Mouse (Mus musculus) stomach, embryonic 15.5 days (tissue): ENCODE measurements around the gene Shisa6. TPM values are rescaled to one million over a fixed set of nuclear protein-coding genes. Genes with fewer than 3 reads are reported as not detected.

Source experiments
- ATAC-seq: fragments of 200-750 bp; cut with Nextera tagmentation; 2 replicates; pipeline ENCODE4 v1.8.0; 2017; ENCODE audit warnings: low read depth, moderate number of reproducible peaks, moderate TSS enrichment; ENCODE audit not compliant: insufficient read depth, low FRiP score
- H3K27ac ChIP-seq: fragments of 300-500 bp; sonication (generic); 2 replicates; pipeline ENCODE4 v1.5.1; 2015; ENCODE audit warnings: mild to moderate bottlenecking, inconsistent platforms
- H3K27me3 ChIP-seq: fragments of 300-500 bp; sonication (generic); replicated peaks from 2 replicates; pipeline ENCODE4 v1.6.1; 2015; ENCODE audit warnings: inconsistent platforms
- H3K36me3 ChIP-seq: fragments of 300-500 bp; sonication (generic); 2 replicates; pipeline ENCODE4 v1.6.1; 2015; ENCODE audit warnings: inconsistent platforms
- H3K4me1 ChIP-seq: fragments of 300-500 bp; sonication (generic); 2 replicates; pipeline ENCODE4 v1.6.1; 2015; ENCODE audit warnings: inconsistent platforms
- H3K4me2 ChIP-seq: fragments of 300-500 bp; sonication (generic); 2 replicates; pipeline ENCODE4 v1.6.1; 2015; ENCODE audit warnings: mild to moderate bottlenecking, inconsistent platforms
- H3K4me3 ChIP-seq: fragments of 300-500 bp; sonication (generic); replicated peaks from 2 replicates; pipeline ENCODE4 v1.5.1; 2015; ENCODE audit warnings: inconsistent platforms
- H3K9ac ChIP-seq: fragments of 300-500 bp; sonication (generic); 2 replicates; pipeline ENCODE4 v1.6.1; 2015; ENCODE audit warnings: inconsistent platforms
- H3K9me3 ChIP-seq: fragments of 300-500 bp; sonication (generic); 2 replicates; pipeline ENCODE4 v1.6.1; 2016; ENCODE audit warnings: inconsistent platforms
- WGBS: fragments of 180-500 bp; shearing (Covaris S2); methylation state at CpG from one replicate; pipeline ENCODE4 v1.1.7; 2015; 5-methylcytosine and 5-hydroxymethylcytosine counted together
- polyA plus RNA-seq: library from polyadenylated mRNA; unstranded; fragments of >200 nt; fragmentation: Nextera tagmentation; extraction: Ambion mirVana; gene quantifications from 2 replicates; pipeline ENCODE4 v1.2.1, GENCODE M21; 2015

Gene Shisa6
- polyA plus RNA-seq, 1 experiment from 2014 or later = 0.28 TPM

DNA sequence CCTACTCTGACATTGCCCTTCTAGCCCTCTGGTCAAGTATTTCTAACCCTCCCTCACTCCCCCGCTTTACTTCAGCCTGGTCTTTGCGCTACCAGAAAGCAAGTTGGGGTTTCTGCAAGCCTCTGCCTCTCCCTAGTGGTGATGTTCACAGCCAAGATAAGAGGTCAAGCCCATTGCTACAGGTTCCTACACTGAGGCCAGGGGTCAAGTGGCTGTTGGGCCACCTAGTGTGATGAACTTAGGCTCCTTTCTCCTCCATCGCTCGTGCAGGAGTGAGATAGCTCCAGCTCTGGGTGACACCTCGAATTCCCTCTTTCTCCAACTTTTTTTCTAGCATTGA, 1.2 kb upstream of the Shisa6 start:
- no peaks in the 10 kb centered on the region for H3K9me3 ChIP-seq
- 5% methylated on average over 5 of the region's 5 CpGs for WGBS
- H3K4me1 ChIP-seq = peaks cover 5% of the 10 kb centered on the region; the same call in 1 of the 2 replicates
- no peak; the same call in 1 of the 2 replicates for ATAC-seq
- H3K27ac ChIP-seq = no peak overlapping the region
- H3K4me3 ChIP-seq = peak overlapping the region; percentile 56
- no peaks in the 10 kb centered on the region for H3K36me3 ChIP-seq
- H3K9ac ChIP-seq = no peak overlapping the region
- H3K27me3 ChIP-seq = peaks cover 65% of the 10 kb centered on the region
- peak overlapping the region; percentile 95 for H3K4me2 ChIP-seq

DNA sequence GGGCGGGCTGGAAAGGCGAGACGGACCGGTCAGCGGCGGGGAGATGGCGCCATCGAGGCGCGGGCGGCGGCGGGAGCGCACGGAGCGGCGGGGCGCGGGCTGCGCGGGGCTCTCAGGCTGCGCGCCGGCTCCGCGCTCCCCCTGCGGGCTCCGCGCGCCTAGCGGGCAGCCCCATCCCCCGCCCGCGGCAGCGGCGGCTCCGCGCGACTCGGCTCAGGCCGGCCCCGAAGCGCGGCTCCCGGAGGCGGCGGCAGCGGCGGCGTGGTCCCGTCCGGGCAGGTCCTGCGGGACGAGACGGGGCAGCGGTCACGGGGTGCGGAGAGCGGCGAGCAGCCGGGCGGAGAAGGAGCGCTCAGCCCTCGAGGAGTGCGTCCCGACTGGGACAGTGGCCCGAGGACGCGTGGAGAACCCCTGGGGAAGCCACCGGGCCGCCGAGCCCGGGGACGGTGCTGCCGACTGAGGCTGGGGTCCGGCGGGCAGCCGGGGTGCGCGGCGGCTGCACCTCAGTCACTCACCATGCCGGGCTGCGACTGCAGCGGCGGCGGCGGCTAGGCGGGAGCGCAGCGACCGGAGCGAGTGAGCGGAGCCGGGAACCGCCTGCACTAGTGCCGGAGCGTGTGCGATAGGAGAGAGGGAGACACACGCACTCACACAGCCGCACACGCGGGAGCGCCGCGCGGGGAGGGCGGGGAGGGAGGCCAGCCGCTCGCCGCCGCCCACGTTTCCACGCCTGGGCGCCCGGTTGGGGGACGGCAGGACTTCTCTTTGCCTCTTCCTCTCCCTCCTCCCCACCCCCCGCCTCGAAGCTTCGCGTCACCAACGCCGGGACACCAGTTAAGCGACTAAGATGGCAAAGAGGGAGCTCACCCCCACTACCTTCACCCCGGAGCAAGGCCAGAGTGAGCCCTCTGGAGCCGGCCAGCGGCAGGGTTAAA, 549 bp upstream of the Shisa6 start:
- Histone ChIP-seq H3K4me2 (peak overlapping the region; percentile 95), H3K36me3 (no peaks in the 10 kb centered on the region), H3K27ac (no peak overlapping the region), H3K9ac (no peak overlapping the region), H3K4me3 (peak overlapping the region; percentile 56), H3K4me1 (peaks cover 5% of the 10 kb centered on the region; the same call in 1 of the 2 replicates), H3K9me3 (no peaks in the 10 kb centered on the region), H3K27me3 (peaks cover 67% of the 10 kb centered on the region)
- under 1% methylated on average over 110 of the region's 126 CpGs for WGBS
- ATAC-seq = peak; percentile 51; the same call in 1 of the 2 replicates

DNA sequence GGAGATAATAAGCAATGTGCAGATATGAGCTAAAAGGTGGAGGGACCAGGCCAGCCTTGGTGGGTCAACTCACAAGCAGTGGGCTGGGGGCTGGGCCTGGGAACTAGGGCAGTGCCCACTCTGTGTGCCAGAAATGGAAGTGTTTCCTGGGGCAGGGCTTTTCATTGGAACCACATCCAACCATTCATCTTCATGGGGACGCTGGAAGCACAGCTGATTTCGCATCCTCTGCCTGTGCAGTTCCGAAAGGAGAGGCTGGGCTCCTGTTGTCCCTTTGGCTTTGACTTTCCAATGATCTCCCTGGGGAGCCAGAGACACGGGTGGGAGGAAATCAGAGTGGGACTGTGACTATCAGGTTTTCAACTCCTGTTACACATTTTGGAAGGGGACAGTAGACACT, 1.5 kb downstream of the Shisa6 start:
- no peak for ATAC-seq

DNA sequence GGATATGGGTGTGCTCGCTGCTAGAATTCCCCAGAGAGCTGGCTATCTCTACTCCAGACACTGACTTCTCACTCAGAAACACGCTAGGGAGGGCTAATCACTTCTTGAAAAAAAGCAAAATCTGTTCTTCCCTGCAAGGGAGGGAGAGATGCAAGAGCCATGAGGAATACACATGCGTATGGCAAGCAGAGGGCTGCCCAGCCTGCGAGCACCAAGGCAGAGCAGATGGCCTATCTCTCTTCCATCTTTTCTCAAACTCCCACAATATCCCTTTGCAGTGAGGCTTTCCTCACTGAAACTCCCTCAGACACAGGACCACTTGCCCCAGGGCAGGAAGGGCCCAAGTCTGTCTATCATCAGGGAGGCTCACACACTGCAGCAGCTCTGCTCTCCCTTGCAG, 3.4 kb downstream of the Shisa6 start:
- Histone ChIP-seq H3K4me2 (no peak overlapping the region), H3K9ac (no peak overlapping the region), H3K27me3 (peaks cover 56% of the 10 kb centered on the region), H3K9me3 (no peaks in the 10 kb centered on the region), H3K36me3 (no peaks in the 10 kb centered on the region), H3K27ac (no peak overlapping the region), H3K4me3 (no peak overlapping the region), H3K4me1 (peaks cover 5% of the 10 kb centered on the region; the same call in 1 of the 2 replicates)
- ATAC-seq = no peak
- WGBS = 72% methylated on average over 4 of the region's 4 CpGs

More for the DNA sequence above, 1.5 kb downstream of the Shisa6 start:
- H3K27ac ChIP-seq = no peak overlapping the region
- H3K27me3 ChIP-seq = peaks cover 67% of the 10 kb centered on the region
- 38% methylated on average over 4 of the region's 4 CpGs for WGBS
- no peaks in the 10 kb centered on the region for H3K36me3 ChIP-seq
- no peak overlapping the region for H3K9ac ChIP-seq
- no peaks in the 10 kb centered on the region for H3K9me3 ChIP-seq
- H3K4me3 ChIP-seq = 0 out of 2 replicates have a peak overlapping the region, but pooled peaks have one; percentile 56
- H3K4me2 ChIP-seq = no peak overlapping the region; the same call in 1 of the 2 replicates
- peaks cover 5% of the 10 kb centered on the region; the same call in 1 of the 2 replicates for H3K4me1 ChIP-seq

DNA sequence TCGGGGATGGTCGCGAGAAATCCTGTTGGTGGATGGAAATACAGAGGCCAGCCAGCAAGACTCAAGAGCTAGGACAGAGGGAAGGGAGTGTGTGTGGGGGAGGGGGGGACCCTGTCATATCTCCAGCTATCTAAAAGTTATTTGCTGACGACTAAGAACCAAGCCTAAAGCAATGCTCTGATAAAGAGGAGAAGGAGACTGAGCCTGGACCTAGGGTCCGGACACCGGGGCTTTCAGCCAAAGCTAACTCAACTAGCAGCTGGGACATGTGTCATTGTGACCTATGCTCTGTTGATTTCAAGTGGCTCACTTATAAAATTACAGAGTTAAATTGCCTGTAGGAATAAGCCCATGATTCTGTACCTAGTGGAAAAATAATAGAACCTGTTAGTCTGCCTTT, 6.4 kb downstream of the Shisa6 start:
- no peak overlapping the region for H3K4me3 ChIP-seq
- ATAC-seq = no peak; the same call in 1 of the 2 replicates
- no peak overlapping the region for H3K4me2 ChIP-seq
- no peak overlapping the region for H3K27ac ChIP-seq
- H3K4me1 ChIP-seq = no peaks in the 10 kb centered on the region
- no peak overlapping the region for H3K9ac ChIP-seq
- H3K9me3 ChIP-seq = no peaks in the 10 kb centered on the region
- H3K36me3 ChIP-seq = no peaks in the 10 kb centered on the region
- H3K27me3 ChIP-seq = peaks cover 26% of the 10 kb centered on the region
- 59% methylated on average over 6 of the region's 6 CpGs for WGBS

DNA sequence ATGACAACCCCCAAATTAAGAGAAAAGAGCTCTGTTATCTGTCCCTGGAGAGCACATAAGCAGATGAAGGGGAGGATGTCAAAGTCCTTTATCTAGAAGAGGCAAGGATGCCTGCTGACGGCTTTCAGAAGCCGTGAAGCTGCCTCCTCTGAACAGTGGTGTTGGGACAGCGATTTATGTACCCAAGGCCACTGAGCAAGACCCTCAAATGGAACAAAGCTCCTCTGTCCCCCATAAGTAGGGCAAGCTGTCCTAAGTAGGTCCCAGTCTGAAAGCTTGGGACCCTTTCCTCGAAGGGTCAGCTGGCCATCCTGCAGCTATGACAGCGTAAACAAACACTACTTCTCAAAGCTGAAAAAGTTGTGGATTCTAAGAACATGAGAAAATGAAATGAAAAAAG, 11.4 kb downstream of the Shisa6 start:
- ATAC-seq = no peak
- no peak overlapping the region for H3K4me2 ChIP-seq
- no peaks in the 10 kb centered on the region for H3K27me3 ChIP-seq
- H3K4me1 ChIP-seq = no peaks in the 10 kb centered on the region
- no peak overlapping the region for H3K4me3 ChIP-seq
- H3K36me3 ChIP-seq = no peaks in the 10 kb centered on the region
- 55% methylated on average over 5 of the region's 5 CpGs for WGBS
- H3K27ac ChIP-seq = no peak overlapping the region
- H3K9me3 ChIP-seq = no peaks in the 10 kb centered on the region
- no peak overlapping the region for H3K9ac ChIP-seq

DNA sequence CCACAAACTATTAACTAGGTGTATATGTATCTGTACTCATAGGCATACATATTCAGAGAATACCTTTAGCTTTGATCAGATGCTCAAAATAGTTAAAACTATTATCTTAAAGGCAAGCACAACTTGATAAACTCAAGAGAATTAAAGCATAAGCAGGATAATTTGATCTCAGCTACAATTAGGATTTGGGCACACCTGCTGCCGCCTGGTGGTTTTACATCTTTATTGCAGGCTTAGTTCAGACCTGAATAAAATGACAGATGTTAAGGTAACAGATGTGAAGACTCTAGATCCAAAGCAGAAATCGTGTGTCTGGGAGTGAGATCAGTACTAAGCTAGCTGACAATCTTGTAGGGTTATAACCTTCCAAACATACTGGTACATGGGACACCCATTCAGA, 24.8 kb downstream of the Shisa6 start:
- Histone ChIP-seq H3K4me1 (no peaks in the 10 kb centered on the region), H3K4me2 (no peak overlapping the region), H3K36me3 (no peaks in the 10 kb centered on the region), H3K27me3 (no peaks in the 10 kb centered on the region), H3K27ac (no peak overlapping the region), H3K9ac (no peak overlapping the region), H3K4me3 (no peak overlapping the region), H3K9me3 (no peaks in the 10 kb centered on the region)
- ATAC-seq = no peak
- WGBS = 78% methylated on average over 2 of the region's 2 CpGs

DNA sequence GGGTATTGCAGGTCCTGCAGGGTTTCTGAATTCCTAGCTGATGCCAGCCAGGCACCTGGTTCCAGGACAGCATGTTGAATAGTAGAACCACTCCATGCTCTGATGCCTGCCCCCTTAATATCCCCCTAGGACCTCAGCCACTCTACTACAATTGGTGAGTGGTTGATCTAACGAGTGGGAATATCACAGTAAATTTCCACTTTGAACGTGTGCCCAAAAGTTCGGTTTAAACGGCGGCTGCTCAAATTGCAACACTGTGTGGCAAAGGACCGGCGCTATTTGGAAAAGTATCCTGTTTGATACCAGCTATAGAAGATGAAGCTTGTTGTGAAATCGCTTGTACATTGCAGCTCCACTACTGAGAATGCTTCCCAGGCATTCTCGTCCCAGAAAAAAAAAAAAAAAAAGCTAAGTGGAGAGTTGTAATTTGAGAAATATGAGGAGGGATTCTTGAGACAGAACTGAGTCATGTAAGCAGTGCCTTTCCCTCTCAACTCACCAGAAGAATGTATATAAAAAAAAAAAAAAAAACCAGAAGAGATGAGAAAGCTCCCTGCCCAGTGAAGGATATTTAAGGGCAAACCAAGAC, 26.8 kb downstream of the Shisa6 start:
- Histone ChIP-seq H3K4me3 (no peak overlapping the region), H3K9ac (no peak overlapping the region), H3K4me1 (no peaks in the 10 kb centered on the region), H3K27me3 (no peaks in the 10 kb centered on the region), H3K4me2 (no peak overlapping the region), H3K36me3 (no peaks in the 10 kb centered on the region), H3K27ac (no peak overlapping the region), H3K9me3 (no peaks in the 10 kb centered on the region)
- ATAC-seq = no peak
- 59% methylated on average over 9 of the region's 9 CpGs for WGBS

DNA sequence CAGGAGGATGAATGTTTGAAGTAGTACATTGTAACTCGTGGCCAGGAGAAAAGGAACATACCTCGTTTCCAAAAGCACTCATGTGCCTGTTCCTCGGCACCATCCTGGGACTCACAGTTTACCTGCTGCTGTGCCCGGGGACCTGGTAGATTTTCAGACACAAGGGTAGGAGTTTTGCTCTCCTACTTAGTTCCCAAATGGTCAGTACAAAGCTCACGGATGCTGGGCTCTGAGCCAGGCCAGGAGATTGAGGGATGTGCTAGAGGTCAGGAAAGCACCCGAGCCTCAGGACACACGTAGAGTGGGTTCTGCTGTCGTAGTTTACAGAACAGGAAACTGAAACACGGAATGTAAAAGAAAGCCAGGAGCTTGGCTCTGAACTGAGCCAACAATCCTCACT, 29.5 kb downstream of the Shisa6 start:
- 56% methylated on average over 9 of the region's 9 CpGs for WGBS
- H3K4me1 ChIP-seq = no peaks in the 10 kb centered on the region
- ATAC-seq = no peak
- no peaks in the 10 kb centered on the region for H3K36me3 ChIP-seq
- H3K9ac ChIP-seq = no peak overlapping the region
- H3K4me2 ChIP-seq = no peak overlapping the region
- no peak overlapping the region for H3K4me3 ChIP-seq
- H3K9me3 ChIP-seq = no peaks in the 10 kb centered on the region
- H3K27ac ChIP-seq = no peak overlapping the region
- H3K27me3 ChIP-seq = no peaks in the 10 kb centered on the region

DNA sequence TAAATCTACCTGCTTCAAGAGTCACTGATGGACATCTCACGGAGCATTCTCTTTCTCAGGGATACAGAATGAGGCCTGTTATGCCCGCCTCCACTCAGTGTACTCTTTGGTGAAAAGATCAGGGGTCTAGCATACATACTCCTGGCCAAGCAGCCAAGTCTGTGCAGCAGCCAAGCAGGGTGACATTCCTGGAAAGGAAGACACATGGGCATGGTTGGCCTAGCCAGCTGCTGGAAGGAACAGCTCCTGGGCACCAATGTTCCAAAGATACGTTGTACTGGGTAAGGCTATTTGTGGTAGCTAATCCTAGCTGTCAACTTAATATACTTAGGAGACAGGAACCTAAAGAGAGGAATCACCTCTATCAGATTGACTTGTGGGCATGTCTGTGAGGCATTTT, 31.4 kb downstream of the Shisa6 start:
- H3K27me3 ChIP-seq = no peaks in the 10 kb centered on the region

DNA sequence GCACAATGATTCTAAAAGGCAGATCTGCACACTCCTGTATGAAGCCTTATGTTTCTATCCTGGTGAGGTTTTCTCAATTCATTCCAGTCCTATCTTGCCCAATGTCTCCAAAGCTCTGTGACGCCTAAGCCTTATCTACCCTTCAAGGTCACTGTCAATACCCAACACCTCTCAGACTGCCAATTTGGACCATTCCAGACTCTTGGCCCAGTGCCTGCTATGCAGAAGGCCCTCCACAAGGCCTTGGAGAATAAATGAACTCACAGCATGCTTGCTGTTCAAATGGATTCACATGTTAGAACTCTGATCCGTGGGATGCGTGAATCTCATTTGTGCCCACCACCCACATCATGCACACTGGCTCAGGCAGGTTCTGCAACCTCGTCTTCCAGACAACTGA, 38.0 kb downstream of the Shisa6 start:
- WGBS = 81% methylated on average over 4 of the region's 4 CpGs
- no peaks in the 10 kb centered on the region for H3K9me3 ChIP-seq
- ATAC-seq = no peak
- H3K27ac ChIP-seq = no peak overlapping the region
- no peak overlapping the region for H3K4me3 ChIP-seq
- H3K36me3 ChIP-seq = no peaks in the 10 kb centered on the region
- no peaks in the 10 kb centered on the region for H3K4me1 ChIP-seq
- H3K4me2 ChIP-seq = no peak overlapping the region
- H3K27me3 ChIP-seq = no peaks in the 10 kb centered on the region
- H3K9ac ChIP-seq = no peak overlapping the region

More for the DNA sequence above, 31.4 kb downstream of the Shisa6 start:
- H3K9ac ChIP-seq = no peak overlapping the region
- H3K4me3 ChIP-seq = no peak overlapping the region
- H3K4me2 ChIP-seq = no peak overlapping the region
- ATAC-seq = no peak
- no peaks in the 10 kb centered on the region for H3K4me1 ChIP-seq
- H3K36me3 ChIP-seq = no peaks in the 10 kb centered on the region
- H3K9me3 ChIP-seq = no peaks in the 10 kb centered on the region
- H3K27ac ChIP-seq = no peak overlapping the region
- WGBS = 84% methylated on average over 3 of the region's 3 CpGs

DNA sequence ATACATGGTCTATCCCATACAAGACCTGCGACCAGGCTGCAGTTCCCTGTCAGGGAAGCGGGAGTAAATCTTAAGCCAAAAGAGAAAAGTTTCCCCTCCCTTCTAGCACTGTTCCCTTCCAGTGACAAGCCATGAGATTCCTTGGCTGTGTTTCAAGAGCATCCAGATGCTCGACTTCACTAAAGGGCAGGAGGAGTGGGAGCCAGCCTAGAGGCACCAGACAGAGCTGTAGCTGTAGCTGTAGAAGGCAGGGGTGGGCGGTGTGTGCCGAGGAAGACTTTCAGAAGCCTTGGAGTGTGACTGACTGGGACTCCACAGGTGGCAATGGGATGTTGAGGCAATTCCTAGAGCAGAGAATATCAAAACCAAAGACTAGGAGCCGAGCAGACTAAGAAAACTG, 43.3 kb downstream of the Shisa6 start:
- Histone ChIP-seq H3K27me3 (no peaks in the 10 kb centered on the region), H3K36me3 (no peaks in the 10 kb centered on the region), H3K4me3 (no peak overlapping the region), H3K4me1 (0 out of 2 replicates have a peak, but pooled peaks cover 4% of the 10 kb centered on the region), H3K4me2 (no peak overlapping the region), H3K9me3 (no peaks in the 10 kb centered on the region), H3K27ac (no peak overlapping the region), H3K9ac (no peak overlapping the region)
- 53% methylated on average over 6 of the region's 6 CpGs for WGBS
- ATAC-seq = no peak
